Mouse (Mus musculus) adipose tissue, adult 10 weeks (tissue): ENCODE results near the gene Shc4. TPM values are rescaled to one million over a fixed set of nuclear protein-coding genes. Genes with fewer than 3 reads are reported as not detected.

Source experiments
- polyA plus RNA-seq: library from polyadenylated mRNA; stranded (reverse); fragments of 350-450 nt; fragmentation: Illumina TruSeq; extraction: RNeasy Lipid Tissue Mini Kit (QIAGEN cat#74804); gene quantifications from one replicate; pipeline ENCODE4 v1.2.3, GENCODE M21; 2014; ENCODE audit warnings: low read depth, low replicate concordance

Shc4 gene
- polyA plus RNA-seq: 16.7 TPM

DNA sequence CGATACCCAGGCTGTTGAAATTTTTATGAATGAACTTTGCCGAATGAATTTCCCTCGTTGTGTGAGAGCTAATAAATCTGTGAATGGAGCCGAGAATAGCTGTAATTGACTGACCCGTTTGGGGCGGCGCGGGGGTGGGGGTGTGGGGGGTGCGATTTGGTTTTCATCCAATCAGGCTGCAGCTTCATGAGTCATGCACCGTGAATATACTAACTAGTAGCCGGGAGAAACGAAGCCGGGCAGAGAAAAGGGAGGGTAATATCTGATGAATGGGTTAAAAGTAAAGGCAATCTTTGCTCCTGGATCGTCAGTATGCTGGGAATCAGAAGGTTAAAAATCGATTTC, at the start of gene Shc4:
Gene Shc4, minus strand, starts transcription at position 63 of the 345 bp plus-strand sequence.

GRCm38 (mm10) chr2:125672957-125673631, 50.9 kb downstream of the Shc4 start, which contains the start of gene Eid1:
Gene Eid1, plus strand, starts transcription at chr2:125673095.

GRCm38 (mm10) chr2:125624837-125625351, 99.1 kb downstream of the Shc4 start, which contains the start of gene Cep152:
Gene Cep152, minus strand, starts transcription at chr2:125625113.

Other genes with a start within 250 kb of the Shc4 start
- 0.14 TPM for gene Gm9913, start 219.1 kb downstream of the Shc4 start, polyA plus RNA-seq
- 34.5 TPM for gene Fbn1, start 216.2 kb downstream of the Shc4 start, polyA plus RNA-seq
- 2.2 TPM for gene Cep152, start 99.0 kb downstream of the Shc4 start, polyA plus RNA-seq
- gene Eid1, start 51.1 kb downstream of the Shc4 start, polyA plus RNA-seq: 105 TPM
- gene Secisbp2l, start 58.7 kb upstream of the Shc4 start, polyA plus RNA-seq: 44.8 TPM
- 42.2 TPM for gene Galk2, start 135.0 kb upstream of the Shc4 start, polyA plus RNA-seq
- gene Cops2, start 135.0 kb upstream of the Shc4 start, polyA plus RNA-seq: 81.9 TPM